27 mouse cellular contexts compared by ENCODE assay signal in genomic region chr13:72837016-72837415, GRCm38 (mm10).
DNase-seq lines count a peak whose midpoint lies in the region; ATAC-seq and TF ChIP-seq lines count a peak whose summit lies in the region.
"Had no signal": no experiment of that assay in that cellular context is flagged by ENCODE, and none has a peak within 500 bp of the region (broad histone marks: within the 10 kb centered on the region; RNA-seq: fewer than 3 reads in every experiment).

No protein-coding gene starts in this region.

- no peak for ATAC-seq in megakaryocyte, adult 5-6 weeks (ENCODE audit: poor library complexity, severe bottlenecking)
- ATAC-seq: CD4-positive, CD25-positive, alpha-beta regulatory T cell, adult 4 months; forebrain, embryonic 14.5 days; forebrain, embryonic 16.5 days; Patski had no signal

- H3K4me1 ChIP-seq in megakaryocyte, embryonic 14.5 days, result no peaks in the 10 kb centered on the region
- H3K4me1 ChIP-seq in testis, adult 2 months (ENCODE audit: control insufficient read depth, insufficient read depth, low read length), result no peaks in the 10 kb centered on the region
- H3K4me1 ChIP-seq: embryonic facial prominence, embryonic 13.5 days; embryonic facial prominence, embryonic 15.5 days had no signal

- peak overlapping the region; percentile 7 for H3K4me3 ChIP-seq in megakaryocyte, embryonic 14.5 days (replicated peaks)
- H3K4me3 ChIP-seq in testis, adult 2 months (ENCODE audit: control insufficient read depth, low read depth, low read length), result peak overlapping the region; percentile 72
- H3K4me3 ChIP-seq: embryonic facial prominence, embryonic 13.5 days; embryonic facial prominence, embryonic 15.5 days; erythroblast, embryonic 14.5 days; forebrain, embryonic 10.5 days; forebrain, embryonic 12.5 days had no signal

- no peak for TF ChIP-seq POLR2A in testis, adult 2 months (IDR thresholded peaks at IDR 0.05; ENCODE audit: control insufficient read depth, low read depth, low read length)

- peaks cover 33% of the 10 kb centered on the region for H3K9me3 ChIP-seq in megakaryocyte, embryonic 14.5 days
- H3K9me3 ChIP-seq: embryonic facial prominence, embryonic 13.5 days; embryonic facial prominence, embryonic 15.5 days; forebrain, embryonic 10.5 days; forebrain, embryonic 12.5 days had no signal

- no peaks in the 10 kb centered on the region for H3K27me3 ChIP-seq in megakaryocyte, embryonic 14.5 days (replicated peaks)
- H3K27me3 ChIP-seq in testis, adult 2 months (ENCODE audit: control insufficient read depth, insufficient read depth, low read length), result no peaks in the 10 kb centered on the region
- H3K27me3 ChIP-seq: CH12.LX had no signal

- no peak for TF ChIP-seq CTCF in testis, adult 2 months (IDR thresholded peaks at IDR 0.05; ENCODE audit: control insufficient read depth, insufficient read depth, insufficient replicate concordance, low read depth, low read length)

- peak; percentile 53 for DNase-seq in heart, adult 11 months
- no peak for DNase-seq in heart, postnatal 4 days
- no peak for DNase-seq in testis, postnatal 14 days (ENCODE audit: low spot score)
- DNase-seq: adrenal gland, adult 2 months; adrenal gland, postnatal 10 days; adrenal gland, postnatal 25 days; B cell, adult 2 months; cerebellum, adult 11 months; cerebellum, adult 18-20 months; cerebellum, adult 8-10 months; cerebellum, adult 9-11 months; cerebellum, postnatal 14 days; cerebellum, postnatal 36 days had no signal

- H3K27ac ChIP-seq in testis, adult 2 months (ENCODE audit: control insufficient read depth, insufficient read depth, low read depth, low read length), result no peak overlapping the region
- H3K27ac ChIP-seq: embryonic facial prominence, embryonic 13.5 days; embryonic facial prominence, embryonic 15.5 days; forebrain, embryonic 10.5 days; forebrain, embryonic 12.5 days had no signal

- no peaks in the 10 kb centered on the region for H3K36me3 ChIP-seq in megakaryocyte, embryonic 14.5 days (replicated peaks; ENCODE audit: low read length)
- no peaks in the 10 kb centered on the region for H3K36me3 ChIP-seq in testis, adult 2 months (ENCODE audit: control insufficient read depth, insufficient read depth, low read length)
- H3K36me3 ChIP-seq: embryonic facial prominence, embryonic 13.5 days; embryonic facial prominence, embryonic 15.5 days; forebrain, embryonic 10.5 days; forebrain, embryonic 12.5 days; G1E had no signal
